Mouse (Mus musculus): Measurements from ENCODE around the gene Gcn1l1.

Gene Gcn1l1

DNA sequence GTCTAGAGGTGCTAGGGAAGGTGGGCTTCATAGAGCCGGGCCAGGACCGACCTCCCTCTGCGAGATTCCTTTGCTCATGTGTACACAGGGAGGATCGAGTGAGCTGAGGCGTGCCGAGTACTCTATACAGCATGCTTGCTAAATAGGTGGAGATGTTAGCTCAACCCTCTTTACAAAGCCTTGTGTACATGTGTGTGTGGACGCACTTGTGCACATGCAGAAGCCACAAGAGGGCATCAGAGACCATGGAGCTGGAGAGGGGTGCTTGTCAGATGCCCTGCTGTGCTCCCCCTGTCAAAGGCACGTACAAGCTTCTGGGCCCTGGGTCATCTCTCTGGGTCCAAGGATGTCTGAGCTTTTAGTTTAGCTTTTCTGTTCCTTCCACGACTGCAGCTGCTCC is 79.1 kb downstream of the Gcn1l1 start:
- in situ Hi-C loops (cut with MboI; ENCODE audit: unreplicated experiment in 2 of 2): loop anchor here in 1 of 2 experiments (25.0 kb wide), 1 partner anchor 1807 kb away; the partner anchor contains the start of gene Selplg

DNA sequence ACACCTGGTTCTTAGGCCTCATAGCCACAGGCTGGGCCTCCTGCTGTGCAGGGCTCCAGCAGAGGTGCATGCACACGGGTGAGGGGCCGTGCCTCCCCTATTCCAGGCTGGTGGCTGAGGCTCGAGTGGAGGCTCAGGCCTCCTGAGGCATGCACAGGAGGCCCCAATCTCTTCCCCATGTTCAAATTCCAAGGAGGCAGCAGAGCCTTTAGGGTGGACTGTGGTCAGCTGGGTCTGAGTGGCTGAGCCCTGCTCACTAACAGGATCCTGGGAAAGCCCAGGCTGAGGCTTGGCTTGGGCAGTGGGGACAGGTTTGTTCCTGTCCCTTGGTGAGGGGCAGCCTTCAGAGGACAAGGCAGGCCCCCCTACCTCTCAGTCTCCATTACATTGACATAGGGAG is 83.8 kb downstream of the Gcn1l1 start:
- in situ Hi-C loops (cut with MboI; ENCODE audit: unreplicated experiment in 2 of 2): loop anchor here in 1 of 2 experiments (25.0 kb wide), 1 partner anchor 1812 kb away; the partner anchor contains the start of gene Selplg

DNA sequence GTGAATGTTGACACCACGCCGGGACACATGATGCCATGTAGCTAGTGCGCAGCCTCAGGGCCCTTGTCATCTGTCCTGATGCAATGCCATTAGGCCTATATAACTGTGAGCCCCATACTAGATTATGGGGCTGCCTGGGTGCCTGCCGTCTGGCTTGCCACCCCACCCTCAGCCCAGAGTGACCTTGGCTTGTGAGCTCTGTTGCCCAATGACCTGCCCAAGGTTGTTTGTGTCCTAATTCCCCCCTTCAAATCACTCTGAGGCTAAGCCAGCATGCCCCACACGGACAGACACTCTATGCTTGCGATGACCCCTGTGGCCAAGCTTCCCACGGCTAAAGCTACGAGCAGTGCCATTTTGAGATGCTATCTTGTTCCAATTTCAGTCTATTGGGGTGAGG is 84.6 kb downstream of the Gcn1l1 start:
- in situ Hi-C loops (cut with MboI; ENCODE audit: unreplicated experiment in 2 of 2): loop anchor here (5.0 to 25.0 kb wide), 5 partner anchors 195 to 1812 kb away; partner anchors contain the start of genes Cit (in 2 of the 2), Prkab1 (in 2 of the 2), Rfc5 (in 2 of the 2) and Selplg (in 1 of the 2)

DNA sequence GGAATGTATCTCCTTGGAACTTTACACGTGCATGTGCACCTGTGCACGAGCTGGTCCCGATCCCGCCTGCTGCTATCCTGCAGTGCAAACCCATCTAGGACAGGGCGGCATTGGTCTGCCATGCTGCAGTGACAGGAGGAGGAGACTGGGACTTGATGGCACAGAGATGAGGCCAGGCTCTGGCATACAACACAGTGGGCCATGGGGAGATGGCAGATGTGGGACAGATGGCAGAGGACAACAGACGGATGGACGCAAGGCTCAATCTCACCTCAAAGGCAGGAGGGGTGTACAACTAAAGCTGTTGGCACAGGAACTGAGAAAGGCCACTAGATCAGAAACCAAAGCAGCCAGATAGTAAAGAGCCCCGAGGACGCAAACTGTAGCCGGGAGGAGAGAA is 85.8 kb downstream of the Gcn1l1 start:
- in situ Hi-C loops (cut with MboI; ENCODE audit: unreplicated experiment in 2 of 2): loop anchor here (5.0 to 25.0 kb wide), 4 partner anchors 194 to 1736 kb away; partner anchors contain the start of genes Cit (in 2 of the 2), Prkab1 (in 2 of the 2), Rfc5 (in 2 of the 2) and Suds3 (in 1 of the 2)

DNA sequence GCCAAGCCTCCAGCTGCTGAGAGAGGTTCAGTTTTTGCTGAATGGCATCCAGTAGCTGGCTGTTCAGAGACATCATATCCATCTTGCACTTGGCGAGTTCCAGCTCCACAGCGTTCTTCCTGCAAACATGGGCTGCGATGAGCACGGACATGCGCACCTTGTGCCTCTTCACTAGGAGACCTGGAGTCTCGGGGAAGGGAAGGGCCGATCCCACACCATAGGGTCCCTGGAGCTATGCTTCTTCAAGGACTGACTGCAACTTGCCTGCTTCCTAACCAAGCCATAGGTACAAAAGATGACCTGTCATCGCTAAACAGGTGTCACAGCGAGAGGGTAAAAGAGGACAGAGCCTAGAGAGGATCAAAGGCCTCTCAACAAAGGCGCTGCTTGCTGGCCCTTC is 86.8 kb downstream of the Gcn1l1 start:
- in situ Hi-C loops (cut with MboI; ENCODE audit: unreplicated experiment in 2 of 2): loop anchor here (5.0 to 25.0 kb wide), 4 partner anchors 193 to 1735 kb away; partner anchors contain the start of genes Cit (in 2 of the 2), Prkab1 (in 2 of the 2), Rfc5 (in 2 of the 2) and Suds3 (in 1 of the 2)

DNA sequence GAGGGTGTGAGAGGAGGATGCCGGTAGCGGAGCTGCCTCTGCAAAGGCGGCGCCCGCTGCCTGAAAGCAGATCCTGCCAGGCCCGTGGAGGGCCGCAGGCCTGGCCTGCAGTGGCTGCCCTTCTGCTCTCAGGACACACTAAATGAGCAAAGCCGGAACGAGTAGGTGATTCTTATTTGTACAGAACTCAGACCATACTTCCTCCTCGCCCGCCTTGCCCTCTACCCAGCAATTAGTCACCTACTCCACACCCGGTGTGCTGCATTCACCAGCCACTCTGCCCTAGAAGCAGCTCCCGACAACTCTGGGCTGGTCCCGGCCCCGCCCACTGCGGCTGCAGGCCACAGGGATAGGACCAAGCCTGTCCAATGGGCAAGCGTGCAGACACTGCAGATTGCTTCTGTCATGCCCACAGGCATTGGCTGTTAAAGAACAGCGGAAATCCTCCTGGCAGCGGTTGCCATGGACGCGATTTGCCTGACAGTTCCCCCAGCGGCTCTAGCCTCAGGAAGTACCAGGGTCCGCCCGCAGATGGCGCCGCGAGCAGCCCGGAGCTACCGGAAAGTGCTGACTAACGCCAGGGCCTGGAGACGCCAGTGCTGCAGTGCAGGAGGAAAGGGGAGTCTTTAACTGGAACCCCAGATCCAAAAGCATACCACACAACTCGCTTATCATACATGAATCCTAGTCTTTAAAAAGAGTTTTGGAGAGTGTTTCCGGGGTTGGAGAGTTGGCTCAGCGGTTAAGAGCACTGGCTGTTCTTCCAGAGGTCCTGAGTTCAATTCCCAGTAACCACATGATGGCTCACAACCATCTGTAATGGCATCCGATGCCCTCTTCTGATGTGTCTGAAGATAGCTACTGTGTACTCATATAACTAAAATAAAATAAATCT is 87.9 kb downstream of the Gcn1l1 start:
- in situ Hi-C loops (cut with MboI; ENCODE audit: unreplicated experiment in 2 of 2): loop anchor here (5.0 to 25.0 kb wide), 4 partner anchors 192 to 1734 kb away; partner anchors contain the start of genes Cit (in 2 of the 2), Prkab1 (in 2 of the 2), Rfc5 (in 2 of the 2) and Suds3 (in 1 of the 2)

DNA sequence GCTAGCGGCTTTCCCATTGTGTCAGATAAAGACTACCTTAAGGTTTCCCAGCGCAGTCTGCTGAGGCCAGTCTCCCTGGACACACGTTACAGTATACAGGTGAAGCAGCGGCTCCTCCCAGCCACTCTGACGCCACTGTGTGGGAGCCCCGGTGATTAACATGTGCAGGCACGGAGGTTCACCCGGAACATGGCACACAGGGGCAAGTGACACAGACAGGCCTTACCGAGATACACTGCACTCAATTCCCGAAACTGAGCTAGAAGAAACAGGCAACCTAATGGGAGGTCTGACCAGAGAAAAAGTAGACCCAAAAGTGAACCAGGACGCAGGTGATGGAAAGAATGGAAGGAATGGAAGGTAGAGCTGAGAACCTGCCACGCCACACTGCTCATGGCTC is 88.7 kb downstream of the Gcn1l1 start:
- in situ Hi-C loops (cut with MboI; ENCODE audit: unreplicated experiment in 2 of 2): loop anchor here (5.0 to 25.0 kb wide), 4 partner anchors 191 to 1734 kb away; partner anchors contain the start of genes Cit (in 2 of the 2), Prkab1 (in 2 of the 2), Rfc5 (in 2 of the 2) and Suds3 (in 1 of the 2)

DNA sequence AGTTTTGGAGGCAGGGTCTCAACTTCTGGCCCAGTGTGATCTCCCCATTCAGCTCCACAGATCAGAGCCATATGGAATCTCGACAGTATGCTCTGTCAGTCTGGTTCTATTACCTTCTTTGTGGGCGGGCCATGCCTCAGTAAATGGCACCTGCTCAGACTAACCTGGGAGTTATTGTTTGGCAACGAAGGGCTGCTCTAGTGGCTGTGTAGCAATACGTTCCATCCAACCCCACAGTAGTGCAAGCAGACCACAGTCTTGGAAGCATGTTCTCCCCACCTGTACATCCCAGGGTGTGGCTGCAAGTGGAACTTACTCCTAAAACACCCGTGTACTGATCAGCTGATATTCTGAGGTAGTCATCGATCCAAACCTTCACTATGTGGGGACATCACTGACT is 91.6 kb downstream of the Gcn1l1 start:
- in situ Hi-C loops (cut with MboI; ENCODE audit: unreplicated experiment in 2 of 2): loop anchor here (10.0 to 25.0 kb wide), 3 partner anchors 188 to 1731 kb away; partner anchors contain the start of genes Cit (in 2 of the 2), Prkab1 (in 2 of the 2) and Rfc5 (in 2 of the 2)

DNA sequence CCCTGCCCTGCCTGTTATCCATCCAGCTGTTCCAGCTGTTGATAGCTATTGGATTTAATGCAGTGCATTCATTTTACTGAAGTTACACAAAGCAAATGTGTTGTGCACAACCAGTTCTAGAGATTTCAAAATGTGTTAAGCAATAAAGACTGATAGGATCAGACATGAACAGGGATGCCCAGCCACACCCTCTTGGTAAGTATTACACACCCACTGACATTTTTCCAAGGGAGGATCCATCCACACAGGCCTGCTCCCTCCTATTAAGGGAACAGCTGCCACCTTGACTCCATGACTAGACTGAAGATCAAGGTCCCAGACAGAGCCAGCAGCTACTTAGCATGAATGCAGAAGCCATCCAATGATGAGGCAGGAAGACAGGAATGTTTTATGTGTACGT is 92.2 kb downstream of the Gcn1l1 start:
- in situ Hi-C loops (cut with MboI; ENCODE audit: unreplicated experiment in 2 of 2): loop anchor here (10.0 to 25.0 kb wide), 3 partner anchors 188 to 1730 kb away; partner anchors contain the start of genes Cit (in 2 of the 2), Prkab1 (in 2 of the 2) and Rfc5 (in 2 of the 2)

DNA sequence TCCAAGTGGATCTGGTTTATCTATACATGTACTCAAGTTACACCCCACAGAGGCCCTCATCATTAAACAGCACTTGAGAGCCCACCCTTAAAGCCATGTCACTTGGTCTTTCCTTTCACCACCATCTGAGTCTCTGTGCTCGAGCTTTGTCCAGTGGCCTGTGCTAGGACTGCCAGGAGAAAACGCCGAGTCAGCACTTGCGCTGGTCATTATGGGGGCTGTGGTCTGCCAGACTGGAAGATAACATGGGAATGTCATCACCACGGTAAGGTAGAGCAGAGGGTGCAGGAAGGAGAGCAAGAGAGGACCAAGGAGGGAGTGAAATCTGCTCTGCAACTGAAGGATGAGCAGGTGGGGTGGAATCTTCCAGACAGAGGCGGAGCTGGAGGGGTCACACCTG is 93.3 kb downstream of the Gcn1l1 start:
- in situ Hi-C loops (cut with MboI; ENCODE audit: unreplicated experiment in 2 of 2): loop anchor here (10.0 to 25.0 kb wide), 3 partner anchors 186 to 1729 kb away; partner anchors contain the start of genes Cit (in 2 of the 2), Prkab1 (in 2 of the 2) and Rfc5 (in 2 of the 2)

DNA sequence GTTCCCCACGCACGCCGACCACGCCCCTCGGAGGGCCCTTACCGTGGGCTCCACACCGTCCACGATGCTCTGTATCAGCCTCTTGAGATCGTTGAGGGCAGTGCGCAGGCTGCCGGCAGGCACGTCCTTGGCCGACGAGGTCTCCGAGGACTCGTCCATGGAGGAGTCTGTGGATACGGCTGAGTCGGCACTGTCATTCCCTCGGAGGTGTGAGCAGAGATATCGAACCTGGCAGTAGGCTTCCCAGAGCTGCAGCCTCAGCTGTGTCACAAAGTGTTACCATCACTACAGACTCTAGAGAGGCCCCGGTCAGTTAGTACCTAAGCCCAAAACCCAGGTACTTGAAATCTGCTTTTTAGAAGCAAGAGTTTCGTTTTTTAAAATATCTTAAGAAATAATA is 97.6 kb downstream of the Gcn1l1 start:
- in situ Hi-C loops (cut with MboI; ENCODE audit: unreplicated experiment in 2 of 2): loop anchor here (25.0 kb wide), 1 partner anchor 1725 kb away; the partner anchor contains the start of gene Rfc5 (in 2 of the 2)

DNA sequence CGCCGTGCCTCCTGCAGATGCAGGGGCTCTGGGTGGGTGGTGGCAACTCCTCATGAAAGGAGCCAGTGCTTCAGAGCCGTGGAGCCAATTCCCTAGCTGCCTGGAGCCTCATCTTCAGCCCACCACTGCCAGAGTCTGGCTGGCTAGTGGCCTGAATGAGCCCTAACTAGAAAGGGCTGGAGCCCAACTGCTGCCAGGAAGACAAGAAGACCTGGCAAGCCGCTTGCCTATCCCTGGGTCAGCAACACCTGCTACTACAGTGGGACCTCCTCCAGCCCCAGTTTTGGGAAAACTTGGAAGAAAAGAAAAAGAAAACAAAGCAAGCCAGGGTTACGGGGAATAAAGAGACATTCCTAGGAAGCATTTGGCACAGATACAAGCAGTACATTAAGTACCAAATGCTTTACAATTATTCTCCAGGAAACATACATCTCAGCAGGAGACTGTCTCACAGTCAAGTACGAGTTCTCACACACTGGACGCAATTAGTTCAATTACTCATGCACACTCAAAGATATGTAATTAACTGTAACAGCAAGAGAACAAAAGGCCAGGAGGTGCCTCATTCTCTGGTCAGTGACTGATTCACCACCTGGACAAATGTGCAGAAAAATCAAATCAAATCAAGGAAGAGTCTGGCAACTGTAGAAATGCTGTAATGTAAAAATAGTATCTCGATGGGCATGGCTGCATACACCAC is 101.5 kb downstream of the Gcn1l1 start:
- in situ Hi-C loops (cut with MboI; ENCODE audit: unreplicated experiment in 2 of 2): loop anchor here (25.0 kb wide), 1 partner anchor 1721 kb away; the partner anchor contains the start of gene Rfc5 (in 2 of the 2)

DNA sequence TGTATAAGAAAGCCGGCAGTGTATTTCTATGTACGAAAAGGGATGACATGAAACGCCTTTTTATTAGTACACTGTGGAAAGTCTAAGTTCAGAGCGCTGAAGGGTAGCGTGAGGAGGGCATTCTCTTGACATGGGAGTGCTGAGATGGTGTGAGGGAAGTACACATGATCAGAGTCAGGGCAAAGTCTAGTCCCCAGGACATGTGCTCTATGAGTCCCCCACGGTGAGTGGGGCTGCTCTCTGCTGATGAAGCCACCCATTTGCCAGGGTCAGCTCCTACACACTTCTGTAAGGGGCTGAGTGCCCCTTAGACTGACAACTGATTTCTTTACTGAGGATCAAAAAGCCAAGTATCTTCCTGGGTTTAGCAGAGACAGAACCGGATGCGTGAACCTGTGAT is 102.2 kb downstream of the Gcn1l1 start:
- in situ Hi-C loops (cut with MboI; ENCODE audit: unreplicated experiment in 2 of 2): loop anchor here (25.0 kb wide), 1 partner anchor 1720 kb away; the partner anchor contains the start of gene Rfc5 (in 2 of the 2)

DNA sequence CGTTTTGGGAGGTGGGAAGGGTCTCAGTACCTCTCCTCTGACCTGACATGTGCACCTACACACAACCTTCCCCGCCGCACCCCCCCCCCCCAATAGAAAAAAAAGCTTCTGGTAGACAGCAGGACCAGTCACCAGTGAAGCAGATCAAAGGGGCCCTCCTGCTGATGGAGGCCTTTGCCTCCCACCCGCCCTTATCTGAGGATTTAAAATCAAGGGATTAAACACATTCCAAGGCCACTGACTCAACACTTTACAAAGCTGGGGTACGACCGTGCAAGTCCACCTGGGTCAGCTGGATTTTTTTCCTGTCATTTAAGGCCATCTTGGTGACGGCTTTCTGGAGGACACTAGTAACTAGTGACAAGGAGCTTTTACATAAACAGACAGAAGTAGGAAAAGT is 102.8 kb downstream of the Gcn1l1 start:
- in situ Hi-C loops (cut with MboI; ENCODE audit: unreplicated experiment in 2 of 2): loop anchor here (25.0 kb wide), 1 partner anchor 1719 kb away; the partner anchor contains the start of gene Rfc5 (in 2 of the 2)

DNA sequence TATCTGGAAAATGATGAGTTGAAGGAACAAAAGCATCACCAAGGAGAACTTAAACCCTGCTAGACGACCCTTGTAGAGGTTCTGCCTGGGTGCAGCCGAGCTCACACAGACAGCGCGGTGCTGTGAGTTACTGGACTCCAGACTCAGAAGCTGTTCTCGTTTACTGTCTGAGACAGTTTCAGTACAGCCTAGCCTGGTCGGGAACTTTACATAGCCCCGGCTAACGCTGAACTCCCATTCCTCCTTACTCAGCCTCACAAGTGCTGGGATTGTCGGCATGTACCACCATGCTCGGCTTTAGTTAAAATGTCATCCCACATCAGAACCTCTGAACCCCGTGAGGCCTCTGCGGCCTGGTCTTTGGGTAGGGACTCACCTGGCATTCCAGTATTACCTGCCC is 103.9 kb downstream of the Gcn1l1 start:
- in situ Hi-C loops (cut with MboI; ENCODE audit: unreplicated experiment in 2 of 2): loop anchor here (25.0 kb wide), 1 partner anchor 1718 kb away; the partner anchor contains the start of gene Rfc5 (in 2 of the 2)

DNA sequence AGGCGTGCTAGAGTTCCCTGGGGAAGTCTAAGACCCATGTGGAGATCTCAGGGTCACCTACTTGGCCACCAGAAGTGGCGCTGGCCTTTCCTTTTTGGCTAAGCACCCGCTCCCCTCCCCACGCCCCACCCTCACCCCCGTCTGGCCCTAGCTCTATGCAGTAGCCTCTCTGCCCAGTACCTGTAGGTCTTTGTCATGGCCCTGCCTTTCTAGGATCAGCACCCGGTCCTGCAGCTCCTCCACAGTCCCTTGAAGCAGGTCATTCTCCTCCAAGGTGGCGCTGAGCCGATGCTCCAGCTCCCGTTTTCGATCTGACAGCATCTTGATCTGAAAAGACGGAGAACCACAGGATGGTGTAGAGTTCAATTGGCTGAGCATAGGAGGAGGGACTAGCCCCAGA is 104.9 kb downstream of the Gcn1l1 start:
- in situ Hi-C loops (cut with MboI; ENCODE audit: unreplicated experiment in 2 of 2): loop anchor here (25.0 kb wide), 1 partner anchor 1717 kb away; the partner anchor contains the start of gene Rfc5 (in 2 of the 2)

DNA sequence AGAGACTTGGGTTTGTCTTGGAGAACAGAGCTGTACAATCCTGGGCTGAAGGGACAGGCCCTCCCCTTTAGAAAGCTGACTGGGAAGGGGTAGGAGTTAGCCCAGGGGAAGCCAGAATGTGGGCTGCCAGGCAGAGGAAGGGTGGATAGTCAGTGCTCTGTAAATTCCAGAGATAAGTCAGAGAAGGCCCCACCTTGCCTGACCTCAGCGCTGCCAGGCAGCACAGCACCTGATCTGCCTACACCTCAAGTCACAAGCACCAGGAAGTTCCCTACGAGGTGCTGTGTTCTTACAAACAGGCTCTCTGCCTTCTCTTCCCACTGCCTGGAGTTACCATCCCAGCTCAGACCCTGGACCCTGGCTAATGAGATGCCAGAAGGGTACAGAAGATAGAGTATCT is 105.4 kb downstream of the Gcn1l1 start:
- in situ Hi-C loops (cut with MboI; ENCODE audit: unreplicated experiment in 2 of 2): loop anchor here (25.0 kb wide), 1 partner anchor 1717 kb away; the partner anchor contains the start of gene Rfc5 (in 2 of the 2)

DNA sequence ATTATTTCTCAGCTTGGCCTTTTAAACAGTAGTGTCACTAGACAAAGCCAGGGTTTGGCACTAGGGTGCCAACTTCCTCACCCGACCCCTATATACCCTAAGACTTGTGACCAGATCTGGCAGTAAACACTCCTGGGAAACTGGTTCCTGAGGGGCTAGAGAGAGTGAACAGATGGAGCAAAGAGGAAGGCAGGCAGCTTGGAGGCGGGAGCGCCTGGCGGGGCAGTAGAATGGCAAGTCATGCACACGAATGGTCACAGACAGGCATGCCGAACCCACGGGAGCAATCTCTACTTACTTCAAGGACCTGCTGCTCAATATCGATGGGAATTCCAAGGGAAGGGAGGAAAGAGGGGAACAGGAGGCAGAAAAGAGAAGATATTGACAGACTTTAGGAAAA is 106.8 kb downstream of the Gcn1l1 start:
- in situ Hi-C loops (cut with MboI; ENCODE audit: unreplicated experiment in 2 of 2): loop anchor here (25.0 kb wide), 1 partner anchor 1715 kb away; the partner anchor contains the start of gene Rfc5 (in 2 of the 2)
